Mouse (Mus musculus): ENCODE measurements around the gene Sox3. TPM values are rescaled to one million over a fixed set of nuclear protein-coding genes. Genes with fewer than 3 reads are reported as not detected.

Gene Sox3
- polyA plus RNA-seq, 1 experiment: 0.09 TPM

- H3K4me3 ChIP-seq (ENCODE audit: control insufficient read depth, insufficient read depth, low read length): no peak overlapping the region
- 3% methylated on average over 40 of the region's 59 CpGs for WGBS
- H3K36me3 ChIP-seq (ENCODE audit: control insufficient read depth, insufficient read depth, low read length): no peaks in the 10 kb centered on the region
- 0 out of 2 replicates have a peak, but pooled peaks cover 2% of the 10 kb centered on the region for H3K4me1 ChIP-seq (replicated peaks; ENCODE audit: control insufficient read depth, insufficient read depth, low read length)
- H3K27me3 ChIP-seq (ENCODE audit: control insufficient read depth, insufficient read depth, low read length): no peaks in the 10 kb centered on the region
- no peak overlapping the region for H3K27ac ChIP-seq (ENCODE audit: control insufficient read depth, insufficient read depth, low read length)
- TF ChIP-seq POLR2A (IDR thresholded peaks at IDR 0.05; ENCODE audit: control insufficient read depth, extremely low read depth, insufficient read depth, low read length, poor library complexity) (no peak), CTCF (IDR thresholded peaks at IDR 0.05; ENCODE audit: borderline replicate concordance, control insufficient read depth, extremely low read depth, insufficient read depth, low read length, poor library complexity) (no peak)
- no peak for DNase-seq
These were observed 702 bp upstream of the Sox3 start for GRCm38 (mm10) chrX:60893720-60894543.

DNA sequence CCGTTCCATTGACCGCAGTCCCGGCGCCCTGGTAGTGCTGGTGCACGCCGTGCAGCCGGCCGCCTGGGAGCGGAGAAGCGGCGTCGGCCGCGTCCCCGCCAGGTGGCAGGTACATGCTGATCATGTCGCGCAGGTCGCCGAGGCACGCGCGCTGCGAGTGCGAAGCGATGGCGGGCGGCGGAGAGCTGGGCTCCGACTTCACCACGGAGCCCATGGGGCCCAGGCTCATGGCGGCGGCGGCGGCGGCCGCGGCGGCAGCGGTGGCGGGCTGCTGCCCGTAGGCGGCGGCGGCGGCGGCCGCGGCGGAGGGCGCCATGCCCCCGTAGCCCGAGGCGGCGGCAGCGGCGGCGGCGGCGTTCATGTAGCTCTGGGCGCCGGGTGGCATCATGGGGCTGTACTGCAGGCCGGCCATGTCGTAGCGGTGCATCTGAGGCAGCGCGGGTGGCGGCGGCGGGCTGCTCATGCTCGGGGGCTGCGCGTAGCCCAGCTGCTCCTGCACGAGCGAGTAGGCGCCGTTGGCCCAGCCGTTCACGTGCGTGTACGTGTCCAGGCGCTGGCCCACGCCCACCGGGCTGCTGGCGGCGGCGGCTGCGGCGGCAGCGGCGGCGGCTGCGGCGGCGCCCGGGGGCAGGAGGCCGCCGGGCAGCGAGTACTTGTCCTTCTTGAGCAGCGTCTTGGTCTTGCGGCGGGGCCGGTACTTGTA lies 981 bp downstream of the Sox3 start:
- TF ChIP-seq POLR2A (IDR thresholded peaks at IDR 0.05; ENCODE audit: control insufficient read depth, extremely low read depth, insufficient read depth, low read length, poor library complexity) (no peak), CTCF (IDR thresholded peaks at IDR 0.05; ENCODE audit: borderline replicate concordance, control insufficient read depth, extremely low read depth, insufficient read depth, low read length, poor library complexity) (no peak)
- WGBS: 2% methylated on average over 83 of the region's 102 CpGs
- H3K4me1 ChIP-seq (replicated peaks; ENCODE audit: control insufficient read depth, insufficient read depth, low read length): 0 out of 2 replicates have a peak, but pooled peaks cover 2% of the 10 kb centered on the region
- no peaks in the 10 kb centered on the region for H3K36me3 ChIP-seq (ENCODE audit: control insufficient read depth, insufficient read depth, low read length)
- no peak for DNase-seq
- no peak overlapping the region for H3K4me3 ChIP-seq (ENCODE audit: control insufficient read depth, insufficient read depth, low read length)
- no peak overlapping the region for H3K27ac ChIP-seq (ENCODE audit: control insufficient read depth, insufficient read depth, low read length)
- no peaks in the 10 kb centered on the region for H3K27me3 ChIP-seq (ENCODE audit: control insufficient read depth, insufficient read depth, low read length)

- Histone ChIP-seq H3K4me3 (ENCODE audit: control insufficient read depth, insufficient read depth, low read length) (no peak overlapping the region), H3K27ac (ENCODE audit: control insufficient read depth, insufficient read depth, low read length) (no peak overlapping the region), H3K4me1 (replicated peaks; ENCODE audit: control insufficient read depth, insufficient read depth, low read length) (0 out of 2 replicates have a peak, but pooled peaks cover 2% of the 10 kb centered on the region), H3K27me3 (ENCODE audit: control insufficient read depth, insufficient read depth, low read length) (no peaks in the 10 kb centered on the region), H3K36me3 (ENCODE audit: control insufficient read depth, insufficient read depth, low read length) (no peaks in the 10 kb centered on the region)
- WGBS: 5% methylated on average over 40 of the region's 43 CpGs
- TF ChIP-seq CTCF (IDR thresholded peaks at IDR 0.05; ENCODE audit: borderline replicate concordance, control insufficient read depth, extremely low read depth, insufficient read depth, low read length, poor library complexity) (no peak), POLR2A (IDR thresholded peaks at IDR 0.05; ENCODE audit: control insufficient read depth, extremely low read depth, insufficient read depth, low read length, poor library complexity) (no peak)
- DNase-seq: no peak
These were observed 1.7 kb downstream of the Sox3 start for GRCm38 (mm10) chrX:60891329-60892095.

DNA sequence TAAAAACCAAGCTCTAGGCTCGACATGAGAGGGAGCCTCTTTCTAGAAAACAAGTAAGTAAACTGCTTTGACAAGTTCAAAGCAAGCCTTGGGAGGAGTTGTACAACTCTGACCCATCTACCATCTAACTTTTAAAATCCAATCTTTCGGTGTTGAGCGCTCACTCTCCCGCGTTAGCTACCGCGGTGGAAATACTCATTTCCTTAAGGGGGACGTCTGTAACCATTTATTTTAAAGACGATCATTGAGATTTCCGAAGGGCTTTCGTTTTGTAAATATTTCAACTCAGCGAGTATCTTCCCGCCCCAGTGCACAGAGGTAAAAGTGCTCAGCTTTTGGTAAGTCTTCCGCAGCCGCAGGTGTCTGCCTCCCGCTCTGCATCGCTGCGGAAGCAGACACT lies 2.6 kb downstream of the Sox3 start:
- Histone ChIP-seq H3K27ac (ENCODE audit: control insufficient read depth, insufficient read depth, low read length) (no peak overlapping the region), H3K4me1 (replicated peaks; ENCODE audit: control insufficient read depth, insufficient read depth, low read length) (0 out of 2 replicates have a peak, but pooled peaks cover 2% of the 10 kb centered on the region), H3K36me3 (ENCODE audit: control insufficient read depth, insufficient read depth, low read length) (no peaks in the 10 kb centered on the region), H3K4me3 (ENCODE audit: control insufficient read depth, insufficient read depth, low read length) (no peak overlapping the region), H3K27me3 (ENCODE audit: control insufficient read depth, insufficient read depth, low read length) (no peaks in the 10 kb centered on the region)
- TF ChIP-seq CTCF (IDR thresholded peaks at IDR 0.05; ENCODE audit: borderline replicate concordance, control insufficient read depth, extremely low read depth, insufficient read depth, low read length, poor library complexity): no peak
- no peak for TF ChIP-seq POLR2A (IDR thresholded peaks at IDR 0.05; ENCODE audit: control insufficient read depth, extremely low read depth, insufficient read depth, low read length, poor library complexity)
- DNase-seq: no peak
- 4% methylated on average over 18 of the region's 18 CpGs for WGBS

- Histone ChIP-seq H3K27me3 (ENCODE audit: control insufficient read depth, insufficient read depth, low read length) (no peaks in the 10 kb centered on the region), H3K36me3 (ENCODE audit: control insufficient read depth, insufficient read depth, low read length) (no peaks in the 10 kb centered on the region), H3K4me3 (ENCODE audit: control insufficient read depth, insufficient read depth, low read length) (no peak overlapping the region), H3K27ac (ENCODE audit: control insufficient read depth, insufficient read depth, low read length) (no peak overlapping the region), H3K4me1 (replicated peaks; ENCODE audit: control insufficient read depth, insufficient read depth, low read length) (0 out of 2 replicates have a peak, but pooled peaks cover 2% of the 10 kb centered on the region)
- no peak for DNase-seq
- 12% methylated on average over 13 of the region's 17 CpGs for WGBS
- TF ChIP-seq POLR2A (IDR thresholded peaks at IDR 0.05; ENCODE audit: control insufficient read depth, extremely low read depth, insufficient read depth, low read length, poor library complexity) (no peak), CTCF (IDR thresholded peaks at IDR 0.05; ENCODE audit: borderline replicate concordance, control insufficient read depth, extremely low read depth, insufficient read depth, low read length, poor library complexity) (no peak)
These were observed 3.2 kb downstream of the Sox3 start for GRCm38 (mm10) chrX:60889956-60890485.
